Mouse (Mus musculus) C2C12 (cell line): ENCODE data around the gene Fn3k. TPM values are rescaled to one million over a fixed set of nuclear protein-coding genes. Genes with fewer than 3 reads are reported as not detected.

Source experiments
- H3K27me3 ChIP-seq: one replicate; pipeline ENCODE4 v1.6.1; 2011; ENCODE audit not compliant: control insufficient read depth, insufficient read depth, insufficient read length
- H3K36me3 ChIP-seq: one replicate; pipeline ENCODE4 v1.6.1; 2011; ENCODE audit not compliant: control insufficient read depth, insufficient read depth
- H3K4me3 ChIP-seq: one replicate; pipeline ENCODE4 v1.5.1; 2011; ENCODE audit warnings: mild to moderate bottlenecking, control low read depth; ENCODE audit not compliant: poor library complexity, insufficient read depth, severe bottlenecking
- H3K79me2 ChIP-seq: one replicate; pipeline ENCODE4 v1.6.1; 2011; ENCODE audit not compliant: control insufficient read depth, insufficient read depth
- H3K79me3 ChIP-seq: one replicate; pipeline ENCODE4 v1.6.1; 2011; ENCODE audit warnings: low read depth, control low read depth
- H3ac ChIP-seq: one replicate; pipeline ENCODE3; 2011; ENCODE audit warnings: low read depth; ENCODE audit not compliant: control insufficient read depth, insufficient read length
- CEBPB ChIP-seq: IDR thresholded peaks from one replicate; pipeline ENCODE4 v1.6.1; 2011; ENCODE audit warnings: low read depth, mild to moderate bottlenecking, control low read depth, moderate library complexity
- CTCF ChIP-seq: IDR thresholded peaks from one replicate; pipeline ENCODE4 v1.5.1; 2011; ENCODE audit not compliant: control insufficient read depth, insufficient read depth, insufficient read length
- FOSL1 ChIP-seq: IDR thresholded peaks from one replicate; pipeline ENCODE4 v1.8.0; 2011; ENCODE audit warnings: mild to moderate bottlenecking, low read length; ENCODE audit not compliant: poor library complexity, insufficient read depth, severe bottlenecking
- MAX ChIP-seq: IDR thresholded peaks from one replicate; pipeline ENCODE4 v1.6.1; 2011; ENCODE audit warnings: mild to moderate bottlenecking, control low read depth
- MYOD1 ChIP-seq: IDR thresholded peaks from one replicate; pipeline ENCODE4 v1.6.1; 2011; ENCODE audit warnings: low read depth; ENCODE audit not compliant: control insufficient read depth, insufficient read length
- MYOG ChIP-seq: IDR thresholded peaks from one replicate; pipeline ENCODE4 v1.6.1; 2011; ENCODE audit not compliant: control insufficient read depth, insufficient read length; ENCODE audit errors: extremely low read depth
- USF1 ChIP-seq: IDR thresholded peaks from one replicate; pipeline ENCODE4 v1.6.1; 2011; ENCODE audit warnings: low read depth, mild to moderate bottlenecking, control low read depth, moderate library complexity
- polyA plus RNA-seq: library from polyadenylated mRNA; unstranded; fragments of >200 nt; fragmentation: generic; extraction: Trizol; gene quantifications from one replicate; pipeline ENCODE4 v1.2.1, GENCODE M21; 2012; ENCODE audit warnings: missing spikeins

Gene Fn3k
- polyA plus RNA-seq, 1 experiment, result 0.04 TPM

DNA sequence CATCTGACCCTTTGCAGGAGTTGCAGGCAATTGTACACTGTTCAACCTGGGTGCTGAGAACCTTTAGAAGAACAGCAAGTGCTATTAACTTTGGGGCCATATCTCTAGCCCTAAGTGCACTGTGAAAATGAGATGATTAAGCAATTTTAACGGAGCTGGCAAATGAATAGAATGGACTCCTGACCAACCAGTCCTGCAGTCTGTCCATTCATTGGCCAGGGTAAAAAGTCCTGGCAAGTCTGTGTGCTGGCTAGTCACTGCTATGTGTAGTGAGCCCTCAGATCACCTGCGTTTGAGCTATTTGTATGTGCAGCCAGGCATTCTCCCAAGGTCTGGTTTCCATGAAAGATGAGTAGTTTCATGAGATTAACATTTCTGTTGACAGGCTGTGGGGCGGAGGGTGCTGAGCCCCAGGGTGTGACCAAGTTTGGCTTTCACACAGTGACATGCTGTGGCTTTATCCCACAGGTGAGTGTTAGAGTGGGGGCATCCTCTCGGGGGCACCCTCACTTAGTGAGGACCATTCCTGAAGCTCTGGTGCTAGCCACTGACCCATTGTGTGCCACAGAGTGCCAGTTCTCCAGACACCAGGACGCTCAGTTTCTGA lies 5.1 kb downstream of the Fn3k start:
- Histone ChIP-seq H3K36me3 (no peaks in the 10 kb centered on the region), H3K79me3 (no peaks in the 10 kb centered on the region), H3K27me3 (peaks cover 4% of the 10 kb centered on the region), H3K79me2 (no peaks in the 10 kb centered on the region), H3ac (no peak overlapping the region), H3K4me3 (no peak overlapping the region)
- TF ChIP-seq CTCF, result no peak
- TF ChIP-seq CEBPB, result no peak
- TF ChIP-seq MYOG, result no peak
- TF ChIP-seq MAX, result no peak
- TF ChIP-seq USF1, result no peak
- TF ChIP-seq FOSL1, result no peak
- no peak for TF ChIP-seq MYOD1

GRCm38 (mm10) chr11:121441653-121442052 lies 6.9 kb downstream of the Fn3k start:
- TF ChIP-seq MYOD1, result no peak
- no peak for TF ChIP-seq FOSL1
- TF ChIP-seq CEBPB, result no peak
- no peak for TF ChIP-seq CTCF
- TF ChIP-seq MYOG, result no peak
- no peak for TF ChIP-seq MAX
- TF ChIP-seq USF1, result no peak
- Histone ChIP-seq H3K27me3 (peaks cover 4% of the 10 kb centered on the region), H3K36me3 (no peaks in the 10 kb centered on the region), H3ac (no peak overlapping the region), H3K79me2 (no peaks in the 10 kb centered on the region), H3K79me3 (no peaks in the 10 kb centered on the region), H3K4me3 (no peak overlapping the region)

GRCm38 (mm10) chr11:121442076-121442475 lies 7.4 kb downstream of the Fn3k start:
- H3K79me3 ChIP-seq, result no peaks in the 10 kb centered on the region
- TF ChIP-seq MYOD1 (no peak), MYOG (no peak), FOSL1 (no peak), USF1 (no peak), CTCF (no peak), MAX (no peak), CEBPB (no peak)
- H3K79me2 ChIP-seq, result no peaks in the 10 kb centered on the region
- H3K4me3 ChIP-seq, result no peak overlapping the region
- no peak overlapping the region for H3ac ChIP-seq
- H3K36me3 ChIP-seq, result no peaks in the 10 kb centered on the region
- H3K27me3 ChIP-seq, result peaks cover 4% of the 10 kb centered on the region

- Histone ChIP-seq H3K36me3 (peaks cover 24% of the 10 kb centered on the region), H3K4me3 (no peak overlapping the region), H3ac (no peak overlapping the region), H3K79me3 (peaks cover 9% of the 10 kb centered on the region), H3K79me2 (peaks cover 27% of the 10 kb centered on the region), H3K27me3 (no peaks in the 10 kb centered on the region)
- TF ChIP-seq CTCF, result no peak
- no peak for TF ChIP-seq MYOD1
- TF ChIP-seq FOSL1, result no peak
- no peak for TF ChIP-seq USF1
- TF ChIP-seq CEBPB, result no peak
- TF ChIP-seq MAX, result no peak
- TF ChIP-seq MYOG, result no peak
Measured at GRCm38 (mm10) chr11:121451216-121451726, 16.6 kb downstream of the Fn3k start.

DNA sequence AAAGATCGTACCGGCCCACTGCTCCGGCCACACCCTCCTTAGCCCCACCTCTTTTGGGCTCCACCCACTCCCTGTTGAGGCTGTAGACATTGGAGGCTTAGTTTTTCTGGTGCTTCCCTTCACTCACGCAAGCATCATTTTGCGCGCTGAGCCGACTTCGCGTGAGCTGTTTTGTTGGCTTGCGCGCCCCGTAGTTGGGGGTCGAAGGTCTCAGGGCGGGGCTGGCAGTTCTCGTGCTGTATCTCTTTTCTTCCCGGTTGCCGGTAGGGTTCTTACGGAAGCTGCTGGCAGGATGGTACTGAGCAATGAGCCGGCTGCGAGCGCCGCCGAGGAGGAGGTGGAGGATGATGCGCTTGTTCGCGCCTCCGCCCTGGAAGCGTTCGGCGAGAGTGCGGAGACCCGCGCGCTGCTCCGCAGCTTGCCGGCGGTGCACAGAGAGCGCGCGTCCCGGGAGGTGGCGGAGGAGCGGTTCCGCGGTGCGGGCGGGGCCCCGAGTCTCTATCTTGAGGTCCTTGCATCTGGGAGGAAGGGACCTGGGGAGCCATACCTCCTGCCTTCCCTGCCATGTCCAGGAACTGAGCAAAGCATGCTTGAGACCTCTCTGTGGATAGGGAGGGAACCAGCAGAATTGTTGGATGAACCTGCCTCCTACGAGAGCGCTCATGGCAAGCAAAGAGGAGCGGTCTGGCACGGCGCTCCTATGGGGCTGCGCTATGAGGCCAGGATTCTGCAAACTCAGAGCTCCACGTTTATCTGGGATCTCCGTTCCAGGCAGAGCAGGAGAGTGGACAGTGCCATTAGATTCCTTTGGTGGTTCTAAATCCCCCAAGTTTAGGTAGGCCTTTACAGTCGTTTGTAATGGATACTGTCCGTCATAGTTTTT lies 17.3 kb downstream of the Fn3k start, which contains the start of gene Tbcd:
TSS of gene Tbcd (plus strand) at position 197 of the 883 bp plus-strand sequence.
- peak within 1 kb of the TSS; percentile 78 for H3ac ChIP-seq
- H3K36me3 ChIP-seq, result peaks cover 32% of the 10 kb centered on the region
- peaks cover 27% of the 10 kb centered on the region for H3K79me2 ChIP-seq
- H3K27me3 ChIP-seq, result no peaks in the 10 kb centered on the region
- H3K79me3 ChIP-seq, result peaks cover 9% of the 10 kb centered on the region
- TF ChIP-seq MAX, result peak; percentile 86
- no peak for TF ChIP-seq FOSL1
- peak within 1 kb of the TSS; percentile 97 for H3K4me3 ChIP-seq

GRCm38 (mm10) chr11:121457874-121458273 lies 23.2 kb downstream of the Fn3k start:
- H3K27me3 ChIP-seq, result no peaks in the 10 kb centered on the region
- H3K4me3 ChIP-seq, result no peak overlapping the region
- peaks cover 17% of the 10 kb centered on the region for H3K79me2 ChIP-seq
- H3K36me3 ChIP-seq, result peaks cover 86% of the 10 kb centered on the region
- TF ChIP-seq USF1 (no peak), MAX (no peak), MYOD1 (no peak), MYOG (no peak), CTCF (no peak), FOSL1 (no peak), CEBPB (no peak)
- H3K79me3 ChIP-seq, result peaks cover 6% of the 10 kb centered on the region
- no peak overlapping the region for H3ac ChIP-seq
